In the genomic region with DNA sequence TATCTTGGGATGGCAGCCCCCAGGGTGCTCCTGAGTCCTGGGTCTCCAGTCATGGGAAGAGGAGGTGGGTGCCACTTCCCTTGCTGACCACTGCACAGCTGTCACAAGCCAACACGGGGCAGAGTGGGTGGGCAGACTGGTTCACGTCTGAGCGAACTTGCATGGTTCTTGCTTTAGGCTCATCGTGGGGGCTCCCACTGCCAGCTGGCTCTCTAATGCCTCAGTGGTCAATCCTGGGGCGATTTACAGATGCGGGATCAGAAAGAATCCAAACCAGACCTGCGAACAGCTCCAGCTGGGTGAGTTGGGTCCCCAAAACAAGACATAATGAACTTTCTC, we compare ENCODE assay signal across 8 mouse cellular contexts. TPM values are rescaled to one million over a fixed set of nuclear protein-coding genes. Genes with fewer than 3 reads are reported as not detected.
DNase-seq lines count a peak whose midpoint lies in the region; ATAC-seq and TF ChIP-seq lines count a peak whose summit lies in the region.

No protein-coding gene starts in this region.

- peak overlapping the region; percentile 58 for H3K4me3 ChIP-seq in layer of hippocampus, adult 2 months
- peak overlapping the region; percentile 66 for H3K4me3 ChIP-seq in embryonic facial prominence, embryonic 10.5 days
- H3K4me3 ChIP-seq in hindbrain, embryonic 15.5 days, result peak overlapping the region; percentile 46
- H3K4me3 ChIP-seq in midbrain, embryonic 15.5 days, result peak overlapping the region; percentile 41

- ATAC-seq in hindbrain, embryonic 15.5 days (ENCODE audit: low FRiP score, low read depth), result peak; percentile 33; the same call in 1 of the 2 replicates
- peak; percentile 53 for ATAC-seq in midbrain, embryonic 15.5 days (replicated peaks)

- no peaks in the 10 kb centered on the region for H3K9me3 ChIP-seq in embryonic facial prominence, embryonic 10.5 days
- H3K9me3 ChIP-seq in hindbrain, embryonic 15.5 days, result no peaks in the 10 kb centered on the region
- no peaks in the 10 kb centered on the region for H3K9me3 ChIP-seq in midbrain, embryonic 15.5 days

- peak overlapping the region; percentile 94 for H3K4me2 ChIP-seq in hindbrain, embryonic 15.5 days
- peak overlapping the region; percentile 87 for H3K4me2 ChIP-seq in midbrain, embryonic 15.5 days

- no peak for DNase-seq in layer of hippocampus, adult 2 months (ENCODE audit: low spot score in 2 of 2)
- DNase-seq in layer of hippocampus, adult 9-10 months (ENCODE audit: low spot score), result no peak
- no peak for DNase-seq in embryonic facial prominence, embryonic 10.5 days (ENCODE audit: low spot score)
- no peak for DNase-seq in adrenal gland, postnatal 14 days
- no peak for DNase-seq in frontal cortex, postnatal 14 days (ENCODE audit: low spot score in 2 of 2)
- DNase-seq in kidney, adult 9 months, result no peak

- no peak for TF ChIP-seq CTCF in layer of hippocampus, adult 2 months (conservative IDR thresholded peaks at IDR 0.05)

- no peaks in the 10 kb centered on the region for H3K36me3 ChIP-seq in embryonic facial prominence, embryonic 10.5 days (replicated peaks)
- H3K36me3 ChIP-seq in hindbrain, embryonic 15.5 days, result no peaks in the 10 kb centered on the region
- no peaks in the 10 kb centered on the region for H3K36me3 ChIP-seq in midbrain, embryonic 15.5 days (replicated peaks)

- 13% methylated on average over 7 of the region's 7 CpGs for WGBS in embryonic facial prominence, embryonic 10.5 days
- 12% methylated on average over 7 of the region's 7 CpGs for WGBS in hindbrain, embryonic 15.5 days
- WGBS in midbrain, embryonic 15.5 days, result 10% methylated on average over 7 of the region's 7 CpGs

- peaks cover 34% of the 10 kb centered on the region for H3K4me1 ChIP-seq in embryonic facial prominence, embryonic 10.5 days
- H3K4me1 ChIP-seq in hindbrain, embryonic 15.5 days (replicated peaks), result peaks cover 13% of the 10 kb centered on the region
- peaks cover 11% of the 10 kb centered on the region for H3K4me1 ChIP-seq in midbrain, embryonic 15.5 days

- H3K27me3 ChIP-seq in embryonic facial prominence, embryonic 10.5 days (replicated peaks; ENCODE audit: low read depth, poor library complexity, severe bottlenecking), result peaks cover 32% of the 10 kb centered on the region
- no peaks in the 10 kb centered on the region for H3K27me3 ChIP-seq in hindbrain, embryonic 15.5 days
- no peaks in the 10 kb centered on the region for H3K27me3 ChIP-seq in midbrain, embryonic 15.5 days (replicated peaks)

- peak overlapping the region; percentile 45 for H3K9ac ChIP-seq in hindbrain, embryonic 15.5 days
- H3K9ac ChIP-seq in midbrain, embryonic 15.5 days, result peak overlapping the region; percentile 44; the same call in 1 of the 2 replicates

- peak overlapping the region; percentile 93 for H3K27ac ChIP-seq in layer of hippocampus, adult 2 months
- peak overlapping the region; percentile 83 for H3K27ac ChIP-seq in embryonic facial prominence, embryonic 10.5 days (replicated peaks)
- peak overlapping the region; percentile 7; the same call in 1 of the 2 replicates for H3K27ac ChIP-seq in hindbrain, embryonic 15.5 days (replicated peaks)
- no peak overlapping the region for H3K27ac ChIP-seq in midbrain, embryonic 15.5 days

RNA-seq across cellular contexts. Expression of gene Itga4, which starts 0.7 kb away (rescaled TPM):
- 10 to 100 TPM; 25.9 to 28.6 TPM for total RNA-seq in layer of hippocampus, adult 2 months (2021)
- polyA plus RNA-seq in embryonic facial prominence, embryonic 10.5 days (2016; fragmentation: Nextera tagmentation; extraction: Ambion mirVana), result 6.0 and 6.1 TPM in 2 replicates
- polyA plus RNA-seq in hindbrain, embryonic 15.5 days (2015; fragmentation: Nextera tagmentation; extraction: Ambion mirVana), result 2.7 and 3.6 TPM in 2 replicates
- 2.6 and 2.8 TPM in 2 replicates for polyA plus RNA-seq in midbrain, embryonic 15.5 days (2015; fragmentation: Nextera tagmentation; extraction: Ambion mirVana)
- total RNA-seq in adrenal gland, postnatal 14 days (2021), result 4.0 and 12.0 TPM in 2 replicates
